Mouse (Mus musculus) CH12.LX (cell line): ENCODE data around the gene Rtn4ip1. TPM values are rescaled to one million over a fixed set of nuclear protein-coding genes. Genes with fewer than 3 reads are reported as not detected.

Experiments
- DNase-seq: peaks from one replicate; pipeline ENCODE4 v3.0.0-alpha.2; 2013; ENCODE audit errors: extremely low read depth
- H3K27ac ChIP-seq: 2 replicates; pipeline ENCODE4 v1.5.1; 2012; ENCODE audit warnings: low read depth, mild to moderate bottlenecking, control low read depth, moderate library complexity; ENCODE audit not compliant: insufficient read depth
- H3K27me3 ChIP-seq: replicated peaks from 2 replicates; pipeline ENCODE3; 2012; ENCODE audit warnings: inconsistent platforms
- H3K36me3 ChIP-seq, 2 experiments: replicated peaks in 1 of 2; 2 replicates each; pipeline versions ENCODE3 to v1.6.1; 2012; ENCODE audit warnings: inconsistent platforms in 1 of 2, low read length in 1 of 2, mild to moderate bottlenecking in 1 of 2, mixed read lengths in 1 of 2, moderate library complexity in 1 of 2; ENCODE audit not compliant: control insufficient read depth in 1 of 2, insufficient read depth in 1 of 2
- H3K4me1 ChIP-seq, 2 experiments: 2 replicates each; pipeline ENCODE4 v1.6.1; 2012; ENCODE audit warnings: inconsistent platforms in 1 of 2, moderate library complexity in 1 of 2; ENCODE audit not compliant: insufficient read depth in 2 of 2, control insufficient read depth in 1 of 2
- H3K4me2 ChIP-seq: 2 replicates; pipeline ENCODE4 v1.6.1; 2012; ENCODE audit warnings: low read depth, mild to moderate bottlenecking, control low read depth; ENCODE audit not compliant: poor library complexity, insufficient read depth, severe bottlenecking
- H3K4me3 ChIP-seq, 3 experiments: fragments of 150-350 bp in 1 of 3; sonication (generic) in 1 of 3; replicated peaks in 1 of 3; 2 replicates each; pipeline versions ENCODE3 to v1.5.1; 2011 to 2012; ENCODE audit warnings: low read depth in 2 of 3, low read length in 2 of 3, mild to moderate bottlenecking in 2 of 3, moderate library complexity in 2 of 3, control low read depth in 1 of 3, improper control_type of control experiment in 1 of 3, inconsistent platforms in 1 of 3, mixed read lengths in 1 of 3; ENCODE audit not compliant: poor library complexity in 1 of 3
- H3K79me2 ChIP-seq: replicated peaks from 2 replicates; pipeline ENCODE4 v1.6.1; 2012; ENCODE audit warnings: mild to moderate bottlenecking, moderate library complexity; ENCODE audit not compliant: control insufficient read depth, poor library complexity, insufficient read depth, severe bottlenecking; ENCODE audit errors: extremely low read depth
- H3K9ac ChIP-seq: 2 replicates; pipeline ENCODE4 v1.6.1; 2012; ENCODE audit warnings: low read depth, mild to moderate bottlenecking, control low read depth, moderate library complexity; ENCODE audit not compliant: insufficient read depth
- H3K9me3 ChIP-seq: replicated peaks from 2 replicates; pipeline ENCODE3; 2012; ENCODE audit warnings: low read length, inconsistent platforms, mixed read lengths
- CHD2 ChIP-seq: IDR thresholded peaks from 2 replicates; pipeline ENCODE4 v1.6.1; 2011; ENCODE audit warnings: low read length, improper control_type of control experiment
- E2F4 ChIP-seq: IDR thresholded peaks from 2 replicates; pipeline ENCODE4 v1.6.1; 2011; ENCODE audit warnings: low read depth, low read length, improper control_type of control experiment; ENCODE audit not compliant: insufficient replicate concordance
- EP300 ChIP-seq: IDR thresholded peaks from 2 replicates; pipeline ENCODE4 v1.6.1; 2011; ENCODE audit warnings: low read length, improper control_type of control experiment
- JUN ChIP-seq: IDR thresholded peaks from 2 replicates; pipeline ENCODE4 v1.6.1; 2011; ENCODE audit warnings: low read depth, mild to moderate bottlenecking, low read length, improper control_type of control experiment, moderate library complexity; ENCODE audit not compliant: insufficient read depth
- MXI1 ChIP-seq: IDR thresholded peaks from 2 replicates; pipeline ENCODE4 v1.6.1; 2011; ENCODE audit warnings: mild to moderate bottlenecking, low read depth, low read length, improper control_type of control experiment
- MYC ChIP-seq: IDR thresholded peaks from 2 replicates; pipeline ENCODE4 v1.6.1; 2011; ENCODE audit warnings: low read depth, mild to moderate bottlenecking, improper control_type of control experiment, low read length
- NELFE ChIP-seq: IDR thresholded peaks from 2 replicates; pipeline ENCODE4 v1.6.1; 2011; ENCODE audit warnings: low read depth, low read length, improper control_type of control experiment
- NRF1 ChIP-seq: IDR thresholded peaks from 2 replicates; pipeline ENCODE4 v1.6.1; 2014; ENCODE audit warnings: low read depth, mild to moderate bottlenecking, inconsistent platforms, low read length, improper control_type of control experiment, moderate library complexity
- PAX5 ChIP-seq: IDR thresholded peaks from 2 replicates; pipeline ENCODE4 v1.6.1; 2012; ENCODE audit warnings: low read length, inconsistent platforms, mixed read lengths
- POLR2A ChIP-seq: IDR thresholded peaks from 2 replicates; pipeline ENCODE4 v1.6.1; 2011; ENCODE audit warnings: low read depth, mild to moderate bottlenecking, improper control_type of control experiment, low read length
- POLR2AphosphoS2 ChIP-seq: IDR thresholded peaks from 2 replicates; pipeline ENCODE4 v1.6.1; 2011; ENCODE audit warnings: low read depth, low read length, improper control_type of control experiment
- RAD21 ChIP-seq: IDR thresholded peaks from 2 replicates; pipeline ENCODE4 v1.6.1; 2011; ENCODE audit warnings: low read depth, mild to moderate bottlenecking, low read length, improper control_type of control experiment, moderate library complexity
- SIN3A ChIP-seq: IDR thresholded peaks from 2 replicates; pipeline ENCODE4 v1.6.1; 2012; ENCODE audit warnings: low read length, improper control_type of control experiment, inconsistent platforms
- TBP ChIP-seq: conservative IDR thresholded peaks from 2 replicates; pipeline ENCODE4 v1.6.1; 2011; ENCODE audit warnings: low read depth, low read length, improper control_type of control experiment
- USF1 ChIP-seq: IDR thresholded peaks from 2 replicates; pipeline ENCODE4 v1.6.1; 2014; ENCODE audit warnings: low read depth, mild to moderate bottlenecking, inconsistent platforms, low read length, improper control_type of control experiment
- USF2 ChIP-seq: conservative IDR thresholded peaks from 2 replicates; pipeline ENCODE4 v1.6.1; 2011; ENCODE audit warnings: low read depth, low read length, improper control_type of control experiment
- ZKSCAN1 ChIP-seq: IDR thresholded peaks from 2 replicates; pipeline ENCODE4 v1.6.1; 2012; ENCODE audit warnings: low read depth, inconsistent platforms, low read length, improper control_type of control experiment, borderline replicate concordance
- dilution Hi-C: fragments of 300-500 bp; cut with MboI; formaldehyde crosslinking; loops from 2 replicates; pipeline ENCODE4 v1.14.3; 2020; ENCODE audit warnings: low sequenced_read_pairs; ENCODE audit not compliant: extremely low pct_unique_long_range_greater_than_20kb, extremely low pct_ligation_motif_present
- in situ Hi-C: fragments of 300-500 bp; cut with MboI; formaldehyde crosslinking; loops from 3 replicates; pipeline ENCODE4 v1.14.3; 2019; ENCODE audit warnings: low sequenced_read_pairs, low pct_ligation_motif_present, low pct_unique_long_range_greater_than_20kb, mixed read lengths
- polyA plus RNA-seq: library from polyadenylated mRNA; unstranded; fragments of >175 nt; gene quantifications from 2 replicates; pipeline ENCODE4 v1.2.1, GENCODE M21; 2012; ENCODE audit warnings: low read depth; ENCODE audit not compliant: insufficient read length
- total RNA-seq, 2 experiments: library from RNA; depleted of rRNA; stranded (reverse); fragments of 300-350 nt in 1 of 2; fragments of >200 nt in 1 of 2; gene quantifications; 2 replicates each; pipeline ENCODE4 v1.2.3; 2012 to 2014

The Rtn4ip1 gene
- total and polyA plus RNA-seq, 3 experiments = 11.5 to 68.3 (median 24.7) TPM

GRCm38 (mm10) chr10:43997276-43997675 lies 95.7 kb downstream of the Rtn4ip1 start:
- peaks cover 17 to 46% of the 10 kb centered on the region in 2 experiments for H3K4me1 ChIP-seq
- peaks cover 6 to 20% of the 10 kb centered on the region in 2 experiments for H3K36me3 ChIP-seq
- no peak for TF ChIP-seq RAD21
- TF ChIP-seq NELFE = no peak
- no peak for TF ChIP-seq MXI1
- TF ChIP-seq MYC = no peak
- TF ChIP-seq ZKSCAN1 = no peak
- no peak for TF ChIP-seq EP300
- TF ChIP-seq POLR2AphosphoS2 = no peak
- H3K4me3 ChIP-seq = no peak overlapping the region
- H3K9ac ChIP-seq = no peak overlapping the region
- in situ Hi-C loops (no loop called here), dilution Hi-C loops (no loop called here)
- DNase-seq = no peak
- no peak overlapping the region for H3K4me2 ChIP-seq
- H3K27ac ChIP-seq = no peak overlapping the region
- no peaks in the 10 kb centered on the region for H3K79me2 ChIP-seq
- no peaks in the 10 kb centered on the region for H3K9me3 ChIP-seq
- H3K27me3 ChIP-seq = no peaks in the 10 kb centered on the region

DNA sequence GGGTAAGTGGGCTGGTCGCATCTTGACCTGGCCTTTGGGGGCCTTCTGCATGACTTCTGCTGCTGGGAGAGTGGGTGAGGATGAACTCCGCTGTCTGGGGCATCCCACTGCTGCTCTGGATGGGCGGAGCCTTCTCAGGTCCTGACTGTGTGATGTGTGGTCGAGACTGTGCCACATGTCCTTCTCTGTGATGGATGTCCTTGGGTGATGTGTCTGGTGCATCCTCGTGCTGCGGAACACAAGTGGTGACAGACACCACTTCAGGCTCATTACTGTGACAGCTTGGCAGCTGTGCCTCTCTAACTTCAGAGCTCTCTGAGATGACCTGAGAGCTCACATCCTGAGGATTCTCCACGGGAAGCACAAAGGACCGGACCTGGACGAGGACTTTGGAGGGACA lies 96.4 kb downstream of the Rtn4ip1 start:
- H3K36me3 ChIP-seq = peaks cover 5 to 17% of the 10 kb centered on the region in 2 experiments
- TF ChIP-seq SIN3A (no peak), NELFE (no peak), MXI1 (no peak), CHD2 (no peak), USF1 (no peak), JUN (no peak), POLR2AphosphoS2 (no peak), TBP (no peak), PAX5 (no peak), NRF1 (no peak), E2F4 (no peak), USF2 (no peak), POLR2A (no peak), RAD21 (no peak)
- no peak overlapping the region for H3K4me2 ChIP-seq
- no peaks in the 10 kb centered on the region for H3K79me2 ChIP-seq
- H3K27me3 ChIP-seq = no peaks in the 10 kb centered on the region
- H3K9me3 ChIP-seq = no peaks in the 10 kb centered on the region
- H3K4me1 ChIP-seq = peaks cover 17 to 50% of the 10 kb centered on the region in 2 experiments
- no peak for DNase-seq
- in situ Hi-C loops = no loop called here
- no peak overlapping the region for H3K27ac ChIP-seq
- H3K9ac ChIP-seq = no peak overlapping the region
- dilution Hi-C loops = no loop called here
- no peak overlapping the region for H3K4me3 ChIP-seq
